Mouse (Mus musculus): ENCODE results near the gene Fam122a.

Gene Fam122a

DNA sequence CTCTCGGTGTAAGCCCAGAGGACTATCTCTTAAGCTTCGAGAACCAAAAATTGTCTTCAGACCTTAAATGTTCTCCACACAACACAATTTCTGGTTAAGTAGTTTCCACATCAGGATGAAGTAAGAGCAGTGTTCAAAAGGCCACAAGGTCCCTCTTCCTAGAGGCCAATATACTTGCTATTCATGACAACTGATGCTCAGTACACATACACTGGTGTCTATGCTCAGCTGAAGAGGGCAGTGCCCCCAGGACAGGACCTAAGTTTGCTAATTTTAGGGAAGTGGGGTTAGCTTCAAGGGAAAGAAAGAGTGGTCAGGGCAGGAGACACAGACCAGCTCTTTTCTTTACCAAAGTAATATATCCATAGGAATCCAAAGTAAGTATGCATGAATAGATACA lies 45.8 kb downstream of the Fam122a start:
- no peak for DNase-seq (ENCODE audit: low spot score)

DNA sequence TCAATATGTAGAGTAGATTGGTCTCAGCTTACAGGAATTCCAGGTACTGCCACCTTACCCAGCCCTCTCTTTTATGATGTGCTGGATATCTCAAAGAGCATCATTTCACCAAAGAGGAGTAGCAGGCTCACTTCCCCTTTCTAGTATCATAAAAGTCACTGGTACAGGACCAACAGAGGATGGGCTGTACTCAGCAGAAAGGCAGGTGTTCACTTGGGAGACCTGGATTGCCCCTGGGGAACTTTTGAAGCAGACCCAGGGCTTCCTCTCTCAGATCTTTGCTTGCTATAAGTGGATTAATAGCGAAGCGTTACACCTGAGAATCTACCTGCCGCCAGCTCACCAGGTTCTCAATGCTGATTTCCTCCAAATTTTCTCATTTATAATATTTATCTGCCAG lies 49.1 kb downstream of the Fam122a start:
- DNase-seq (ENCODE audit: low spot score) = no peak

DNA sequence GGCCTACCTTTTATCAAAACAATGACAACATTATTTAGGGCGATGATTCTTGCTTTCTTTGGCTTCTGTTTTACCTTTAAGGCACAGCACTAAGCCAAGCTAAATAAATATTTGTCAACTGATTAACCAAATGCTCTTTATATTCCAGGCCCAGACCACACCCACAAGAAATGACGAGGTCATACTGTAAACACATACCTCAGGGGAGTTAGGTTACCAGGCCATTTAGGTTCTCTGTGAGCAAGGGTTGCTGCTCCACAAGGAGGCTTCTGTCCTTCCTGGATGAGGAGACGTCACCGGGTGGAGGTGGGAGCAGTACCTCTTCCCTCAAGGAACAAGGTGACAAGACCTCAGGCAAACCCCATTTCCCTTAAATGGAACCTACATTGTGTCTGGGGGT lies 49.9 kb downstream of the Fam122a start:
- no peak for DNase-seq (ENCODE audit: low spot score)

DNA sequence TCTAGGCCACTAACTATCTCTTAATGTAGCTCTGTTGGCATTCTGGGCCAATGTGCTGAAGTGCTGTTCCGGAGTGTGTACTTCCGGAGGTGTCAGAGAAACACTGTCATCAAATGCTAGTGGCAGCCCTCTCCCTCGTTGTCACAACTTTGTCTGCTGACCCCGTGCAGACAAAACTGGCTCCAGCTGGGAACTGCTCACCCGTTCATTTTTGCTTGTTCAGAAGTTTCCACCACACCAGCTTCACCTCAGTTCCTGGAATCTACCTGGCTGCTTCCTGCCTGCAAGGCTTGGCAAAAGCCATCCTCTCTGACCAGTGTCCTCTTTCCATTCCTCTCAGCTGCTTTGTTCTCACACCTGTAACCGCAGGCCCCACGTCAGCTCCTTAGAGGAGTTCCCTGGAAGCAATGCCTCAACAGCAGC lies 50.4 kb downstream of the Fam122a start:
- peak; percentile 42 for DNase-seq (ENCODE audit: low spot score)
